Mouse (Mus musculus) bone marrow, adult 2 months (tissue): ENCODE measurements around the gene Xylb. TPM values are rescaled to one million over a fixed set of nuclear protein-coding genes. Genes with fewer than 3 reads are reported as not detected.

Experiments used
- H3K27ac ChIP-seq: fragments of 200-500 bp; 2 replicates; pipeline ENCODE4 v1.5.1; 2012; ENCODE audit warnings: low read depth, mild to moderate bottlenecking, control low read depth, inconsistent platforms, low read length; ENCODE audit not compliant: control insufficient read depth, poor library complexity, insufficient read depth
- H3K4me1 ChIP-seq: fragments of 200-500 bp; 2 replicates; pipeline ENCODE4 v1.6.1; 2011; ENCODE audit warnings: low read length; ENCODE audit not compliant: control insufficient read depth, insufficient read depth
- H3K4me3 ChIP-seq: fragments of 200-500 bp; replicated peaks from 2 replicates; pipeline ENCODE3; 2011; ENCODE audit warnings: mild to moderate bottlenecking, low read depth, low read length, control low read depth; ENCODE audit not compliant: control insufficient read depth
- CTCF ChIP-seq: fragments of 200-500 bp; IDR thresholded peaks from 2 replicates; pipeline ENCODE4 v1.5.1; 2011; ENCODE audit warnings: low read length, control low read depth; ENCODE audit not compliant: control insufficient read depth, insufficient read depth
- POLR2A ChIP-seq: fragments of 200-500 bp; IDR thresholded peaks from 2 replicates; pipeline ENCODE4 v1.6.1; 2011; ENCODE audit warnings: low read depth, mild to moderate bottlenecking, control low read depth, low read length, borderline replicate concordance; ENCODE audit not compliant: control insufficient read depth
- WGBS: fragments of 180-500 bp; shearing (Covaris S2); methylation state at CpG from one replicate; pipeline ENCODE4 v1.1.7; 2018; 5-methylcytosine and 5-hydroxymethylcytosine counted together
- polyA plus RNA-seq: library from polyadenylated mRNA; stranded (reverse); fragments of >200 nt; gene quantifications from 2 replicates; pipeline ENCODE4 v1.2.4, GENCODE M21; 2011; ENCODE audit warnings: low replicate concordance; ENCODE audit not compliant: missing spikeins, insufficient read depth, insufficient read length

The Xylb gene
- polyA plus RNA-seq, 1 experiment = 2.3 TPM

DNA sequence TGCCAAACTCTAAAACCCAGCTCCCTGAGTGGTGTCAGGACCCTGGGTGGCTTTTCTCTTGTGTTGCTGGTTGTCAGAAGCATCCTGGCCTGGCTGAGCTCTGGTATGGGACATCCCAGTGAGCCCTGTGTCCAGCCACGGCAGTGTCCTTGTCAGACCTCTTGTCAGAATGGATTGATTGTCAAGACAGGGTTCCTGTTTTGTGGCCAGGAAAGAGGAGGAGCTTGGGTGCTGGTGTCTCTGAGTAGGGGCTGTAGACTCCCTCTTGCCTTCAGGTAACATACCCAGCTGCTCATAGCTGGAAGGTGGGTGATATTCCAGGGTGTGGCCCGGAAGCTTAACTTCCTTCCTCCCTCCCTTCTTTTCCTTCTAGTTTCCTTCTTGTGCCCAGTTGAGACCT lies 78.7 kb downstream of the Xylb start:
- H3K4me1 ChIP-seq = no peaks in the 10 kb centered on the region
- H3K27ac ChIP-seq = no peak overlapping the region
- H3K4me3 ChIP-seq = no peak overlapping the region
- WGBS = 24% methylated on average over 2 of the region's 2 CpGs
- no peak for TF ChIP-seq CTCF
- no peak for TF ChIP-seq POLR2A

- Histone ChIP-seq H3K27ac (no peak overlapping the region), H3K4me3 (no peak overlapping the region), H3K4me1 (no peaks in the 10 kb centered on the region)
- TF ChIP-seq POLR2A (no peak), CTCF (no peak)
- 81% methylated on average over 12 of the region's 12 CpGs for WGBS
Measured at GRCm38 (mm10) chr9:119438065-119438464, 80.9 kb downstream of the Xylb start.

- no peak for TF ChIP-seq CTCF
- TF ChIP-seq POLR2A = no peak
- no peak overlapping the region for H3K4me3 ChIP-seq
- H3K4me1 ChIP-seq = no peaks in the 10 kb centered on the region
- WGBS = 82% methylated on average over 9 of the region's 9 CpGs
- H3K27ac ChIP-seq = no peak overlapping the region
Measured at GRCm38 (mm10) chr9:119438498-119439000, 81.4 kb downstream of the Xylb start.

Other genes with a start within 250 kb of the Xylb start
- gene Acaa1b, start 200.3 kb upstream of the Xylb start, polyA plus RNA-seq = 2.0 and 2.3 TPM in 2 replicates
- not detected in 2 replicates for gene Gm47289, start 198.2 kb upstream of the Xylb start, polyA plus RNA-seq
- not detected in 2 replicates for gene Slc22a13, start 148.3 kb upstream of the Xylb start, polyA plus RNA-seq
- gene Oxsr1, start 35.0 kb upstream of the Xylb start, polyA plus RNA-seq = 16.7 and 19.3 TPM in 2 replicates
- 25.2 and 53.7 TPM in 2 replicates for gene Acaa1a, start 17.7 kb upstream of the Xylb start, polyA plus RNA-seq
- gene Myd88, start 16.0 kb upstream of the Xylb start, polyA plus RNA-seq = 17.7 and 26.2 TPM in 2 replicates
- gene Slc22a14, start 8.2 kb downstream of the Xylb start, polyA plus RNA-seq = 2.0 and 8.0 TPM in 2 replicates
- gene Acvr2b, start 44.7 kb downstream of the Xylb start, polyA plus RNA-seq = 0.47 and 2.8 TPM in 2 replicates
- 2.3 and 3.2 TPM in 2 replicates for gene Exog, start 87.6 kb downstream of the Xylb start, polyA plus RNA-seq
- not detected in 2 replicates for gene Scn5a, start 221.6 kb downstream of the Xylb start, polyA plus RNA-seq